Mouse (Mus musculus): ENCODE measurements around the gene Lrmda. TPM values are rescaled to one million over a fixed set of nuclear protein-coding genes. Genes with fewer than 3 reads are reported as not detected.

Gene Lrmda
- polyA plus RNA-seq, 1 experiment: not detected

- WGBS: 83% methylated on average over 10 of the region's 10 CpGs
- no peaks in the 10 kb centered on the region for H3K27me3 ChIP-seq (ENCODE audit: control insufficient read depth, insufficient read depth, low read length)
- no peaks in the 10 kb centered on the region for H3K36me3 ChIP-seq (ENCODE audit: control insufficient read depth, insufficient read depth, low read length)
- TF ChIP-seq CTCF (IDR thresholded peaks at IDR 0.05; ENCODE audit: extremely low read depth, insufficient read length, insufficient replicate concordance, low read depth, low read length): no peak
- no peak for TF ChIP-seq POLR2A (IDR thresholded peaks at IDR 0.05; ENCODE audit: low read depth, low read length)
- no peak overlapping the region for H3K27ac ChIP-seq (ENCODE audit: insufficient read depth, low read depth, low read length)
- H3K4me3 ChIP-seq (ENCODE audit: low read depth, low read length): no peak overlapping the region
- no peaks in the 10 kb centered on the region for H3K4me1 ChIP-seq (ENCODE audit: control insufficient read depth, insufficient read depth, insufficient read length, low read length)
Observed at GRCm38 (mm10) chr14:22751290-22751689, 731.8 kb downstream of the Lrmda start.

DNA sequence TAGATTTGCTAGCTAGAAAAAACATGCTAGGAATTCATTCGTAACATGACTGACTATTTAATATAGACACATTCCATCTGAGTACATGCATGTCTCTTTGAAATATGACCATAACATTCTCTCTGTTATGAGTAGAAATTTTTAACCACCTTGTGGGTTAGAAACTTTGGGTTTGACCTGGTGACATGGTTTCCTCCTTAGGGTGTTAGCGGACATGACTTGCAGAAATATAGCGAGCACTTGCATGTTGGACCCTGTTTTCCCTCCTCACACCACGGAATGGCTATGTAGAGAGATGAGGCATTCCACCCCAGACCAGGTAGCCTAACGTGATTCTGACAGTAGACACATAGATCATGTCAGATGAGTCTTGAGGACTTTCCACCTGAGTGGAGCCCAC, 735.1 kb downstream of the Lrmda start:
- H3K27ac ChIP-seq (ENCODE audit: insufficient read depth, low read depth, low read length): no peak overlapping the region
- H3K36me3 ChIP-seq (ENCODE audit: control insufficient read depth, insufficient read depth, low read length): no peaks in the 10 kb centered on the region
- WGBS: 87% methylated on average over 5 of the region's 5 CpGs
- no peaks in the 10 kb centered on the region for H3K4me1 ChIP-seq (ENCODE audit: control insufficient read depth, insufficient read depth, insufficient read length, low read length)
- TF ChIP-seq POLR2A (IDR thresholded peaks at IDR 0.05; ENCODE audit: low read depth, low read length) (no peak), CTCF (IDR thresholded peaks at IDR 0.05; ENCODE audit: extremely low read depth, insufficient read length, insufficient replicate concordance, low read depth, low read length) (no peak)
- no peaks in the 10 kb centered on the region for H3K27me3 ChIP-seq (ENCODE audit: control insufficient read depth, insufficient read depth, low read length)
- no peak overlapping the region for H3K4me3 ChIP-seq (ENCODE audit: low read depth, low read length)

DNA sequence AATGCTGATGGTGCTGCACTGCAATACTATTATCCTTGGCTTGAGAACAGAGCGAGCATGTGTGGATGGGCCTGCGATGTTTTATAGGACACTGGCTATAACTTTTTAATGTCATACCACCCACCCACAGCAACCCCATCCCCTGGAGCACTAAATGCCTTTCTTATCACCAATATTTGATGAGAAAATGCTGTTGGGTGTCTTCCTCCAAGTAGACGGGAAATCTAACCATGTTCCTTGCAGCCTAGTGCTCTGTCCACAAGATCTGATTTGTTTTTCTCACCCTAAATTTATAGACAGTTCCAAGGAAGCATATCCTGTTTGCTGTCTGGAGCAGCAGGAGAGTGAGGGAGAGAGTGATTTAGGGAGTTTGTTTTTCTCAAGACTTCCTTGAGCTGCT, 738.0 kb downstream of the Lrmda start:
- Histone ChIP-seq H3K36me3 (ENCODE audit: control insufficient read depth, insufficient read depth, low read length) (no peaks in the 10 kb centered on the region), H3K4me3 (ENCODE audit: low read depth, low read length) (no peak overlapping the region), H3K4me1 (ENCODE audit: control insufficient read depth, insufficient read depth, insufficient read length, low read length) (no peaks in the 10 kb centered on the region), H3K27ac (ENCODE audit: insufficient read depth, low read depth, low read length) (no peak overlapping the region), H3K27me3 (ENCODE audit: control insufficient read depth, insufficient read depth, low read length) (no peaks in the 10 kb centered on the region)
- WGBS: 88% methylated on average over 3 of the region's 3 CpGs
- TF ChIP-seq POLR2A (IDR thresholded peaks at IDR 0.05; ENCODE audit: low read depth, low read length): no peak
- no peak for TF ChIP-seq CTCF (IDR thresholded peaks at IDR 0.05; ENCODE audit: extremely low read depth, insufficient read length, insufficient replicate concordance, low read depth, low read length)

- no peaks in the 10 kb centered on the region for H3K36me3 ChIP-seq (ENCODE audit: control insufficient read depth, insufficient read depth, low read length)
- H3K4me3 ChIP-seq (ENCODE audit: low read depth, low read length): no peak overlapping the region
- 51% methylated on average over 2 of the region's 2 CpGs for WGBS
- H3K27ac ChIP-seq (ENCODE audit: insufficient read depth, low read depth, low read length): no peak overlapping the region
- no peak for TF ChIP-seq CTCF (IDR thresholded peaks at IDR 0.05; ENCODE audit: extremely low read depth, insufficient read length, insufficient replicate concordance, low read depth, low read length)
- TF ChIP-seq POLR2A (IDR thresholded peaks at IDR 0.05; ENCODE audit: low read depth, low read length): no peak
- no peaks in the 10 kb centered on the region for H3K27me3 ChIP-seq (ENCODE audit: control insufficient read depth, insufficient read depth, low read length)
- H3K4me1 ChIP-seq (ENCODE audit: control insufficient read depth, insufficient read depth, insufficient read length, low read length): no peaks in the 10 kb centered on the region
Observed at GRCm38 (mm10) chr14:22759216-22759615, 739.7 kb downstream of the Lrmda start.

DNA sequence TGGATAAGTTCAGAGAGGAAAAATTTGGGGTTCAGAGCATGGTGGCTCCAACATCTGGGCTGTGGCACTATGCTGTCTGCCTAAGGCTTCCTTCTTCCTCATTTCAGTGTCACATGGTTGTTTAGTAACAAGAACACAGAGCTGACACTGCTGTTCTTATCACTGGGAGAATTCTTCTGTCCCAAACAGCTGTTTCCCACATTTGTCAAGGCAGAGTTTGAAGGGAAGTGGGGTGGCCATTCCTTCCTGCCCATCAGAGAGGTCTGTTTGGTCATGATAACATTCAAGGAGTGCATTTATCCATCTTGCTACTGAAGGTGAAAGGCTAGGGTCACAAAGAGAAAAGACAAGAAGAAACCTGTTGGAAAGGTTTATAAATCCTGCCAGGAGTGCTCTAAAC, 740.2 kb downstream of the Lrmda start:
- Histone ChIP-seq H3K27ac (ENCODE audit: insufficient read depth, low read depth, low read length) (no peak overlapping the region), H3K4me3 (ENCODE audit: low read depth, low read length) (no peak overlapping the region), H3K4me1 (ENCODE audit: control insufficient read depth, insufficient read depth, insufficient read length, low read length) (no peaks in the 10 kb centered on the region), H3K27me3 (ENCODE audit: control insufficient read depth, insufficient read depth, low read length) (no peaks in the 10 kb centered on the region), H3K36me3 (ENCODE audit: control insufficient read depth, insufficient read depth, low read length) (no peaks in the 10 kb centered on the region)
- TF ChIP-seq POLR2A (IDR thresholded peaks at IDR 0.05; ENCODE audit: low read depth, low read length): no peak
- no peak for TF ChIP-seq CTCF (IDR thresholded peaks at IDR 0.05; ENCODE audit: extremely low read depth, insufficient read length, insufficient replicate concordance, low read depth, low read length)

DNA sequence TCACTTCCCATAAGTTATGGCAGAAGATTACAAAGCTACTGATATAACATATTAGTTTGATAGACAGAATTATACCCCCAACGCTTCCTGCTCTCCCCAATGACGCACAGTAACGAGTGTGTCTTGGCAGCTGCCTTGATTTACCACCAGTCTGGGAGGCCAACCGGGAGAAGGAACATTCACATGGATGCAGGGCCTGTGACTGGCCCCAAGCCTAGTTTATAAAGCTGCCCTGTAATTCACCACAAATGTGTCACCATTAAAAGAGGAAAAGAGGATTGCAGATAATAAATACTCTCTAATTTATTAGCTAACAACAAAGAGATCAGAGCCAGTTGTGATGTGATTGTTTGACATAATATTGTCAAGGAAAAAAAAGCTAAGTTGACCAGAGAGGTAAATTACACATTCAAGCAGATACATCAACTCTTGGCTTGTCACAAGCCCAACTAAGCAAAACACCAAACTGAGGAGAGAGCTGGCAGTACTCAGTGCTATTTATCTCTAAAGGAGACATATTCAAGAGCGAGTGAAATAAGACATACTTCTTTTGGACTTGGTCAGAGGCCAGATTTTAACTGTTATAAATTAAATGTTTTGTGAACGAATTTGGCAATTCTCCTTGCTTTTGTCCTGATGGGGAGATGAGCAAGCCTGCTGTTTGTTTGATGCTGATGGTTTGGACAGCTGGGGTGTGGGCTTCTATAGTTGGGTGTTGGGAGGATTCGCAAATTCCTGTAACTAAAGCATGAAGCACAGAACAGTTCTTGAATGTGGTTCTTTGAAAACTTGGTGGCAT, 740.9 kb downstream of the Lrmda start:
- H3K27ac ChIP-seq (ENCODE audit: insufficient read depth, low read depth, low read length): no peak overlapping the region
- no peak for TF ChIP-seq POLR2A (IDR thresholded peaks at IDR 0.05; ENCODE audit: low read depth, low read length)
- TF ChIP-seq CTCF (IDR thresholded peaks at IDR 0.05; ENCODE audit: extremely low read depth, insufficient read length, insufficient replicate concordance, low read depth, low read length): no peak
- WGBS: 45% methylated on average over 7 of the region's 7 CpGs

DNA sequence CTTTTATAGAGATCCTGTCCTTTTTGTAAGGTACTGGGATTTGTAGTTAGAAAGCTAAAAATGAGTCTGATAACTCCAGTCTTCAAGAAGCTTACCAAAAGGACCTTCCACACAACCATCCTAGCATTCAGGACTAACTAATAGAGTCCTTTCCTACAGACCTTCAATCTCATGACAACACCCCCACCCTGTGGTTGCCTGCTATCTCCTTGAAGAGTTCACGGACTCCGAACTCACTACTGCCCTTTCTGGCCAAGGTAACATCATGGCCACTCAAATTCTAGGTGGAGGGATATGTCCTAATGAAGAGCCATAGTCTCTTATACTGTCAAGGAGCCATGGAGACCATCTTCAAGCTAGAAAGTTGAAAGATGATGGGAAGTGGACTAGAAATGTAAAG, 762.2 kb downstream of the Lrmda start:
- H3K27me3 ChIP-seq (ENCODE audit: control insufficient read depth, insufficient read depth, low read length): no peaks in the 10 kb centered on the region
- H3K27ac ChIP-seq (ENCODE audit: insufficient read depth, low read depth, low read length): no peak overlapping the region
- no peaks in the 10 kb centered on the region for H3K4me1 ChIP-seq (ENCODE audit: control insufficient read depth, insufficient read depth, insufficient read length, low read length)
- TF ChIP-seq CTCF (IDR thresholded peaks at IDR 0.05; ENCODE audit: extremely low read depth, insufficient read length, insufficient replicate concordance, low read depth, low read length): no peak
- TF ChIP-seq POLR2A (IDR thresholded peaks at IDR 0.05; ENCODE audit: low read depth, low read length): no peak
- 85% methylated on average over 2 of the region's 2 CpGs for WGBS
- H3K36me3 ChIP-seq (ENCODE audit: control insufficient read depth, insufficient read depth, low read length): no peaks in the 10 kb centered on the region
- H3K4me3 ChIP-seq (ENCODE audit: low read depth, low read length): no peak overlapping the region

More for the DNA sequence above, 740.9 kb downstream of the Lrmda start:
- Histone ChIP-seq H3K27me3 (ENCODE audit: control insufficient read depth, insufficient read depth, low read length) (no peaks in the 10 kb centered on the region), H3K36me3 (ENCODE audit: control insufficient read depth, insufficient read depth, low read length) (no peaks in the 10 kb centered on the region), H3K4me1 (ENCODE audit: control insufficient read depth, insufficient read depth, insufficient read length, low read length) (no peaks in the 10 kb centered on the region), H3K4me3 (ENCODE audit: low read depth, low read length) (no peak overlapping the region)
